Mouse (Mus musculus) spleen, adult 2 months (tissue): Measurements from ENCODE around the gene Bcl6.

Source experiments
- CTCF ChIP-seq: fragments of 200-500 bp; IDR thresholded peaks from 2 replicates; pipeline ENCODE4 v1.5.1; 2011; ENCODE audit warnings: mild to moderate bottlenecking, inconsistent platforms; ENCODE audit not compliant: insufficient read depth, insufficient read length, insufficient replicate concordance; ENCODE audit errors: extremely low read depth
- POLR2A ChIP-seq: fragments of 200-500 bp; IDR thresholded peaks from 2 replicates; pipeline ENCODE4 v1.6.1; 2011; ENCODE audit warnings: low read depth, low read length, inconsistent platforms

- no peak for TF ChIP-seq CTCF
- TF ChIP-seq POLR2A: no peak
These were observed 41.0 kb downstream of the Bcl6 start for GRCm38 (mm10) chr16:23947654-23948053.
